Mouse (Mus musculus) cerebellum, adult 8-10 months (tissue): ENCODE results near the gene Dhx9.
"Not testable (repeated sequence)": the region's sequence is repeated elsewhere in the genome, so short reads cannot be mapped to it uniquely, and the experiment has no call there.

Source experiments
- DNase-seq: peaks from one replicate; pipeline ENCODE4 v3.0.0; 2022

Dhx9 gene

DNA sequence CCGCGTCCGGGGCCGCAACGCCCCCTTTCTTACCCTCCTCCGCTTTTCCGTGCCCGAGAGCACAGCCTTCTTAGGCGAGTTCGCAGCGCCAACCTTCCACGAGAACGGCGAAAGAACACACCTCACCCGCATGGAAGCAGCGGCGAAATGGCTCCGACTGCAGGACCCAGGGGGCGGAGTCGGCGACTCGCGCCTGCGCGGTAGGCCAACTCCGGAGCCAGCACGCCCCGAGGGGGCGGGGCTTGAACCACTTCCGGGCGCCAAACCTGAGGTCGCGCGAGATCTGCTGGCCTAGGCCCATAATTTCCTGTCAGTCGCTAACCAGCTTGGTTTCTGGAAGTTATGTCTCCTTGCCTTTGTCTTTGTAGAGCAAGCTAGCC is at the start of gene Dhx9:
TSS of gene Dhx9 (minus strand) at position 161 of the 380 bp plus-strand sequence.
- peak; percentile 99 for DNase-seq

DNA sequence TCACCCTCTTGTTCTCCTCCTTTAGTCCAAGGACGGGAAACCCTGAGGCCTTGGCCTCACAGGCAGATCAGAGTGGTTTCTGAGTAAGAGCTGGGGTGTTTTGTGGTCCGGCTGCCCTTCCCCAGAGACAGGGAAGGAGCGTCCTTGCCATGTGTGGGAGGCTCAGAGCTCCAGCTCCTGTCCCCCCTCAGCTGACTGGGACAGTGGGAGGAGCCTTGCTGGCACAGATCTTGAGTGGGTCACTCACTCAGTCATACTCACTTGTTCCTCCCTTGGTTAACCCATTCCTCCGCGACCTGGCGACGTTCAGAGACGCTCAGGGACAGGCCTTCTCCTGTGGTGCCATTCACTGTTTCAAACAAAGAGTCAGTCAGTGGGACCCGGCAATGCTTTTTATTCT is 48.2 kb upstream of the Dhx9 start:
- DNase-seq: peak; percentile 7

DNA sequence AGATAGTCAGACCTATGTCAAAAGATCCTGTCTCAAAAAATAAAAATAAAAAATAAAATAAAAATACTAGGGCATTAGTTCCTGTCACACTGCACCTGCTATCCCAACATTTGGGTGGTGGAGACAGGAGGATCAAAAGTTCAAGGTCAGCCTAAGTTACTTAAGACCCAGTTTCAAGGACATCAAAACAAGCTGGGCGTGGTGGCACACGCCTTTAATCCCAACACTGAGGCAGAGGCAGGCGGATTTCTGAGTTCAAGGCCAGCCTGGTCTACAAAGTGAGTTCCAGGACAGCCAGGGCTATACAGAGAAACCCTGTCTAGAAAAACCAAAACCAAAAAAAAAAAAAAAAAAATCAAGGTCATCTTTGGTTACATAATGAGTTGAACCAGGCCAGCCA is 45.4 kb upstream of the Dhx9 start:
- DNase-seq: not testable (repeated sequence)

DNA sequence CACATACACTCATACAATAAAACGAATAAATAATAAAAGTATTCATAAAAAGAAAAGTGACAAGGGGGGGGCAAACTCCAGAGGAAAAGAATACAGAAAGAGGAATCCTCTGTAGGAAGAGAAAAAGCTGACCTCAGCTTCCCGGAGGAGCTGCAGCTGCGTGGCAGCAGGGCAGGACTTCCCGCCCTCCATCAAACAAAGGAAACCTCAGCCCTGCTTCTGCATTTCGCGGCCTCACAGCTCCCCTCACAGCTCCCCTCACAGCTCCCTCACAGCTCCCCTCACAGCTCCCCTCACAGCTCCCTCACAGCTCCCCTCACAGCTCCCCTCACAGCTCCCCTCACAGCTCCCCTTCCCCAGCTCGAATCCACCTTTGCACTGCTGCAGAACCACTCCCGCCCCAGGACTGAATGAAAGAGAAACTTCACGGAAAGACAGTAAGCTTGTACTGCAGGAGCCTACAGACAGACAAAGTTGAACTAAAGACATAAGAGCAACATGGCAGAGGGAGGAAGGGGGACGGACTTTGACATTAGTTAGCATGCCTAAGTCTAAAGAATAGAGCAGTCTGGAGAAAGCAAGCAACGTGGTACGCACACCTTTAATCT is 44.9 kb upstream of the Dhx9 start:
- no peak for DNase-seq

DNA sequence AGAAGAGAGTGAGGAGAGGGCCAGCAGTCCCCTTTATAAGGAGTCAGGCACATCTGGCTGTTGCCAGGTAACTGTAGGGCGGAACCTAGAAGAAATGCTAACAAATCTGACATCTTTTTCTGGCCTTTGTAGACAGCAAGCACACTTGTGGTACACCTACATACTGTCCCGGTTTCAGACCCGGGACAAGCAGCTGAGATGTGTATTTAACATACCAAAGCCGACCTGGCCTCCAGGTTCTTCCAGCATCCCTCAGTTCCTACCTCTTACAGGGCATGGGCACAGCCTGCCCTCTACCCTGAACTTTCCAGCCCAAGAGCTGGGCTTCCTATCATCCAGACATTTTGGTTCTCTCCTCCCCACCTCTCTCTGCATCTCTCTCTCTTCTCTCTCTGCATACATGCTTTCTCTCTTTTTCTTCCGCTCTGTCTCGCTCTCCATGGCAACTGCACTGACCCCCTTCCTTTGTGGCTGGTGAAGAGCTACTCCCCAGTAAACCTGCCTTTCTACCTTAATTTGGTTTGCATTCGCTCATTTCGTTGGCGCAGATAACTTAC is 44.3 kb upstream of the Dhx9 start:
- DNase-seq: no peak

DNA sequence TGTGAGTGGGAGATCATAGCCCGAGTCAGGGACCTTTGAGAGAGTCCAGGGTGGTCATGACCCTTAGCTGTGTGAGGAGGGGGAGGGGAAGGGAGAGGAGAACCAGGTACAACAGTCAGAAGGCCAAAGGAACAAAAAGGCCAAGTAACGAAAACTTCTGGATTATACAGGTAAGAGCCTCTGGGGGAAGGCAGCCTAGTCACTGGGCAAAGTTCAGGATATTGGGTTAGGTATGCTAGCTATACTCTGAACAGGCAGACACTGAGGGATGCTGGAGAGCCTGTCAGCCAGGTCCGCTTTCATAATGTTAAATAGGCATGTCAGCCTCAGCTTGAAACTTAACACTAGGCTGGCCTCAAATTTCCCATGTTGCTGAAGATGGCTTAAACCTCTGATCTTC is 34.7 kb upstream of the Dhx9 start:
- DNase-seq: no peak

DNA sequence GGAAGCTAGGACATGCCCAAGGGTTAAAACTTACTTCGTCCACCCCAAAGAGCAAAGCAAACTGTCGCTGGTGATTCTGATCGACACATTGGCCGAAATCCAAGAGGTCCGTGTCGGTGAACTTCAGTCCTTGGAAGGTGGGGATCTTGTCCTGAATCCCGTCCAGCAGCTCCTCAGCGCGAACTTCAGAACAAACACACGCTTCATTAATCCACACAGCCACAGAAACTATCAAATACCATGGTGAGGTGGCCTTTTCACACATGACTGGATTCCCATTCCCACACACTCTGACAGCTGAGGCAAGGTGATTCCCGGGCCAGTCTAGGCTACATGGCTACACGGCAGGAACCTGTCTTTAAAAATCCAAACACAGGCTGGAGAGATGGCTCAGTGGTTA is 27.9 kb upstream of the Dhx9 start:
- DNase-seq: no peak

DNA sequence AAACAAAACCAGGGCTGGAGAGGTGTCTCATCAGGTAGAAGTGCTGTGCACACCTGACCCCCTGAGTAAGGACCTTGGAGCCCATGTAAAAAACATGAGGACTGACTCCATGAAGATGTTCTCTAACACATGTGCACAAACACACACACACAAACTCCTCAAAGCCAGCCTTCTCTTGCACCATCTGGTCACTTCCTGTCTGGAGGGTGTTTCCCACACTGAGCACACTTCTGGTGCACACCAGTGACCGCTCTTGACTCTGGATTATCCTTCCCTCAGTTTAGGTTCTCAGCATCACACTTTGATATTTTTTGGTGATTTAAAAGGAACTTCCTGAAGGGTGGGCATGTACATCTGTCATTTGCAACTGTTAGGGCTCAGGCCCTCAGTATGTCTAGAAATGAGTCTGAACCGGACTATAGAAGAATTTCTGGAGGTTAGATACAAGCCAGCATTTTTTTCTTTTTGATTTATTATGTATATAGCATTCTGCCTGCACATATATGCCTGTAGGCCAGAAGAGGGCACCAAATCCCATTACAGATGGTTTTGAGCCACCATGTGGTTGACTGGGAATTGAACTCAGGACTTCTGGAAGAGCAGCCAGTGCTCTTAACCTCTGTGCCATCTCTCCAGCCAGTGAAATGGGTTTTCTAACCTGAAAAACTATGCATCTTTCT is 23.0 kb upstream of the Dhx9 start:
- no peak for DNase-seq

DNA sequence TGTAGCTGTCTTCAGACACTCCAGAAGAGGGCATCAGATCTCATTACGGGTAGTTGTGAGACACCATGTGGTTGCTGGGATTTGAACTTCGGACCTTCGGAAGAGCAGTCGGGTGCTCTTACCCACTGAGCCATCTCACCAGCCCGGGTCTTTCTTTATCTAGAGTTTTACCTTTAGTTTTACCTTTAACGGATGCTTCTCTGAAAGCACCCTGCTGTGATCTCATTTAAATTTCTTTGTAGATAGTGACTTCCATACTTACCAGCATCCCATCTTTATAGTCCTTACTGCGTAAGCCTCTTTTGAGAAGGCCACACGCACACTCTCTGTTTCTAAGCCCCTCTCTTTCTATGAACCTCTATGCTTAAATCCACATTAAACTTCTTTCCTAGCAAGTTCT is 22.1 kb upstream of the Dhx9 start:
- DNase-seq: not testable (repeated sequence)

DNA sequence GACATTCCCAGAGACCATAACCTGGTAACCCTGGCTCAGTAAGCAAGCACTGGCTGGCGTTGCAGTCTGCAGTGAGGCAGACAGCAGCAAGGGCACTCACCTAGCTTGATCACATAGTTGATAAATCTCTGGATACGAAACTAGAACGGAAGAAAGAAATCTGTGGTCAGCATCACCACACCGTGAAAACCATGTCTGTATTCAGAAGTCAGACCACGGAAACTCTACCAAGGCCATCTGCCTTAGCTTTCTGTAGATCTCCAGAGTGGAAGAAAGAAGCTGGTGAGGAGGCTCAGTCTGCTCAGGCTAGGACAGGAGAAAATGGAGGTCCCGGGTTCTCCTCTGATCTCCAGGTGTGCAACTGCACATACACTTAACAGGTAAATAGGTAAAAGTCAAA is 21.6 kb upstream of the Dhx9 start:
- no peak for DNase-seq

DNA sequence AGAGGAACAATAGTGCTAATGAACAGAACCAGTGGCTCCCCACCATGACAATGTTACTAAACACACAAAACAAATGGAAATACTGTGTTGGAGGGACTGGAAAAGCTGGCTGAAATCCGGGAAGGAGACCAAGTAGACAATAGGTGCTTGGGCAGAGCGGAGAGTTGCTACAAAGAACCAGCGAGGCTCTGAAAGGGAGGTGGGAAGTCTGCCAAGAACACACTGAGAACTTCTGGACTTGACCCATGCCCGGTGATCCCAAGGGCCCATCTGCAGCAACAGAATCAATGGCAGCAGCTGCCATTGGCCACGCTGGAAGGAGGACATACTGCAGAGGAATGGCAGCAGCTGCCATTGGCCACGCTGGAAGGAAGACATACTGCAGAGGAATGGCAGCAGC is 18.8 kb upstream of the Dhx9 start:
- DNase-seq: no peak

DNA sequence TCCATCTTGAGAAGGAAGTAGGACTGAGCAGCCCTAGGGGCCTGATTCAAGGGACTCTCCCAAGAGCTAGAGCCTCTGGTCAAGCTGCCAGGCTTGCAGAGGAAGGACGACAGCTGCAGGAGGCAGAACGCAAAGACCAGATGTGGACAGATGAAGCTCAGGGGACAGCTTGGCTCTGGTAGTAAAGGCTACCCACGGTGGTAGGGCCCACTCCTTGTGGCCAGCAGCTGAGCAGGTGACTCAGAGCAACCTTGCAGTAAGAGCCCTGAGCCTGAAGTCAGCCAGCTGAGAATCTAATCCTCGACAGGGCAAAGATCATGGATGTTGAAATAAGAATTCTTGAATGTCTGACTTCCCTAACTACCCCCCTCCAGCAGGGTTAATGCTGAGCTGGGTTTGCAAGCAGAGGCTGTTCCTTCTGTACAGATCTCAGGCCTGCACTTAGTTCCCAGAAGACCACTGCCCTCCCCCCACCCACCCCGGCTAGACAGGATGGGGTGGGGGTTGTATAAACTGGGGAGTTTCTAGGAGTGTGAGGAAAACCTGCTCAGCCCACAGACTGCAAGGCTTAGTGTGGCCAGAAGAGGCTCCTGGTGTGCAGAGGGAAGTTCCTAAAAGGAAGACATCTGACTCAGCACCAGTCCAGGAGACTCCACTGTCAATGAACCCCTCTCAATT is 14.3 kb upstream of the Dhx9 start:
- no peak for DNase-seq

DNA sequence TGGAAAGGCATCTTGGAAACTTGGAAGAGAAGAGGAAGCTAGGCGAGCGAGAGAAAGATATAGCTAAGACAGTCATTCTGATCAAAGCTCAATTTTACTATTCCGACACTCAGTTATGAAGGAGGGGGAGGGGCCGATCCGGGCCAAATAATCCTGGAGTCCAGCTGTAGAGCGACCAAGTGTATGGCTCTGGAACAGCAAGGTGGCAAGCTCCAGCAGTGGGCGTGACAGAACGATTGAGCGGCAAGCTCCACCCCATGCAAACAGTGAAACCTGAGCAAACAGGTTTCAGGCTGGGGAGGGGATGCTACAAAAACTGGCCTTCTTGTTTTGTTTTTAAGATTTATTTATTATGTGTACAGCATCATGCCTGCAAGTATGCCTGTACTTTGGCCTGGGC is 12.6 kb upstream of the Dhx9 start:
- DNase-seq: no peak

DNA sequence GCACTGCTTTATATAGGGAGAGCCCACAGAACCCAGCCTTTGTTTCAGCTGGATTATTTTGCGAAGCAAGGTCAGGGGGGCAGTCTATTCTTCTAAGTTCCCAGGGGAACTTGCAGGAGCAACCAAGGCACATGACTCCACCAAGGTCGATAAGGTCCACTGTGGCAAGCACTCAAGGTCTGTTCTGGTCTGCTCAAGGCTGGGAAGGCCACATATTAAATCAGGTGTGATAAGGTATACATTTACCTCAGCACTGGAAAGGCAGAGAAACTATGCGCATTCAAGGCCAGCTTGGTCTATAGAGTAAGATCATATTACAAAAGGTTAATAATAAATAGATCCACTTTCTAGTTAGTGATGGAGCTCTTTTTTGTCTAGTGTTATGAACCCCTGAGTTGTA is 8.6 kb upstream of the Dhx9 start:
- no peak for DNase-seq

DNA sequence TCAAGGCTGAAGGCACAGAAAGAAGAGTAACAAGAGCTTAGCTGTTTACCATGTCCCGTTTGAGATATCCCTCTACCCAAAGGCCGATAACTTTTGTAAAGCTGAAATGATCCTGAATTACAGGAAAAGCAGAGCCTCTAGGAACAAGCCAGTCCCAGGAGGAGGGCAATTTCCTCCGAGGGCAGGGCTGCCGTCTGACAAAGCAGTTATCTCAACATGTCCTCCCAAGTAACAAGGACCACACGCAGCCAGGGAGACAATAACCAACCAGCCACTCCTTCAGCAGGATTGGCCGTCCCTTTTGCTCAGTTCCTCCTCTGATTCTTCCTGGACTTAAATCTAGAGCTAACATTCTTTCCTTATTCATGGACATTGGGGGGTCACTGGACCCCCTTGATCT is 6.5 kb upstream of the Dhx9 start:
- no peak for DNase-seq

DNA sequence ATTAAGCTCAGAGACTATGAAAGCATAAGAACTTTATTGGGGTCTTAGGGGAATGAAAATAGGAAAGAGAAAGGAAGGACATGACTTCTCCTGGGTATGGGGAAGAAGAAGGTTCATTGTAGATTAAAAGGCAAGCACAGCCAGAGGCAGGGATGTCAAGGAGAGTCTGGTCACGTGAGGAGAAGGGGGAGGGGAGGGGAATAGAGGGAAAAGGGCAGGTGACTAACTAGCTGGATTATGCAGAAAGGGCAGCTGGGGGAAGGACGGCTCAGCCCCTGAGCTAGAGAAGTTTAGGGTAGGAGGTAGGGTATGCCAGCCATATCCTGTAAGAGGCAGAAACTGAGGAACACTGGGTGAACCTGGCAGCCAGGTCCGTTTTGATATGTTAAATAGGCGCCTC is 5.9 kb upstream of the Dhx9 start:
- DNase-seq: no peak

DNA sequence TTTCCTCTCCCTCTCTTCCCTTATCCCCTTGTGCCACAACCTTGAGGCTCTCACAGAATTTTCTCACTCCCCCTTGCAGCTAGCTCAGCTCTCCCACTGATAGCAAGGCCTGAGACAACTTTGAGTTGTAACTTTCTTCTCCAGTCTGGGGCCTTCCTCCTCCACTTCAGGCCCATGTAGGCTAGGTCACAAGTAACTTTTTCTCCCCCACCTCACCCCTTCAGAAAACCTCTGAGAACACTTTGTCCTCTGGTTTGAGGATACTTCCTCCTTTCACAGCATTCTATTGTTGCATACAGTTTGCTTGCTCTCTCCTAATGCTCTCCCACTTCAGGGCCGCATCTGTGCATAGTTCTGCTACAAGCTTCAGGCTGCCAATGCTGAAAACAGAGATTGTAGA is 4.4 kb upstream of the Dhx9 start:
- no peak for DNase-seq

DNA sequence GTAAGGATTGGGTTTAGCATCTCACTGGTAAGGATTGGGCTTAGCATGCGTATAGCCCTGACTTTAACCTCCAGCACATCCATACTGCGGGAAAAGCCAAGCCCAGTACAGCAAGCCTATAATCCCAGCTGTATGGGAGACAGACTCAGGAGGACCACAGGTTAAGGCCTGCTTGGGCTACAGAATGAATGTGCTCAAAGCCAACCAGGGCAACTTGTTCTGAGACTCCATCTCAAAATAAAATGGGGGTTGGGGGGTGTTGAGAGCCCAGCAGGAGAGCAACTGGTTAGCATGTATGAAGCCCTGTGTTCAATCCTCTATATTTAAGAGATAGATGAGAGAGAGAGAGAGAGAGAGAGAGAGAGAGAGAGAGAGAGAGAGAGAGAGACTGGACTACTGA is 3.9 kb upstream of the Dhx9 start:
- no peak for DNase-seq

DNA sequence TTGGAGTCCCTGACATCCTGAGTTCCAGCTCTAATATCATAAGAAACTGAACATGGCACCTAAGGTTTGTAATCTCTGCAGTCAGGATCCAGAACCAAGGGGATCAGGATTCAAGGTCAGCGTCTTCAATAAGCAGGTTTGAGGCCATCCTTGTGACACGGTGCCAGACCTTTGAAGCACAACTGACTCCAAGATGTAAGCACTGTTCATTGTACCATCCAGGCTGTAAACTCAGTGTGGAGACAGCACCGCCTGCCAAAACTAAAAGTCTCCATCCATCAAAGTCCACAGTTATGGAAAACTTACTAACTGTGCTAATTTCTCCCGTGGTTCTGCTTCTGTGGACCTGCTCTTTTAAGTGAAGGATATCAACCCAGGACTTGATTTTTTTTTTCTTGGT is 2.5 kb upstream of the Dhx9 start:
- DNase-seq: no peak

DNA sequence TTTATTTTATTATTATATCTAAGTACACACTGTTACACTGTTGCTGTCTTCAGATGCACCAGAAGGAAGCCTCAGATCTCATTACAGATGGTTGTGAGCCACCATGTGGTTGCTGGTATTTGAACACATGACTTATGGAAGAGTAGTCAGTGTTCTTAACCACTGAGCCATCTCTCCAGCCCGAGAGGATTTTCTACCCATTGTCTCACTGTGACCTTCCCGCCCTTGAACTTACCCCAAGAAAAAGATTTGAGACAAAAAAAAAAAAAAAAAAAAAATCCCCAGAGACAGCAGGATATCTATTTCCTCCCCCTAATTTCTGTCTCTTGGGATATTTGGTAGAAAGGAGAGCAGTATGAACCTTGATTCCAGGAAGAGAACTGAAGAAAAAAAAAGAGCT is 2.1 kb upstream of the Dhx9 start:
- no peak for DNase-seq

DNA sequence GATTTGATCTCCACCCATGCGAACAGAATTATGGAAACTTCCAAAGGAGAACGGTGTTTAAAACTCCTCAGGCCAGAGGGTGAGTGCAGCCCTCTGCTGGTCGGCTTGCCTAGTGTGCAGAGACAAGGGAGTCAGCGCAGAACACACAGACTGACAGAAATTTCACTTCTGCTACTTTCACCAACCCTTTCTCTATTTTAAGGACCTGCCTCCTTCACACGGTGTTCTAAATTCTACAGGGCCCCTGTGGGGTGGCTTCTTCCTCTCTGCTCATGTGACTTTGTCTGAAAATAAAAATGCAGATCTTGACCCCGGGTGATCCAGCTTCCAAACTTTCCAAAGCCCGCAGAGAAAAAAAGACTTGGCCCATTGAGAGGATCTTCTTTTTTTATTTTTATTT is 1.7 kb upstream of the Dhx9 start:
- no peak for DNase-seq

DNA sequence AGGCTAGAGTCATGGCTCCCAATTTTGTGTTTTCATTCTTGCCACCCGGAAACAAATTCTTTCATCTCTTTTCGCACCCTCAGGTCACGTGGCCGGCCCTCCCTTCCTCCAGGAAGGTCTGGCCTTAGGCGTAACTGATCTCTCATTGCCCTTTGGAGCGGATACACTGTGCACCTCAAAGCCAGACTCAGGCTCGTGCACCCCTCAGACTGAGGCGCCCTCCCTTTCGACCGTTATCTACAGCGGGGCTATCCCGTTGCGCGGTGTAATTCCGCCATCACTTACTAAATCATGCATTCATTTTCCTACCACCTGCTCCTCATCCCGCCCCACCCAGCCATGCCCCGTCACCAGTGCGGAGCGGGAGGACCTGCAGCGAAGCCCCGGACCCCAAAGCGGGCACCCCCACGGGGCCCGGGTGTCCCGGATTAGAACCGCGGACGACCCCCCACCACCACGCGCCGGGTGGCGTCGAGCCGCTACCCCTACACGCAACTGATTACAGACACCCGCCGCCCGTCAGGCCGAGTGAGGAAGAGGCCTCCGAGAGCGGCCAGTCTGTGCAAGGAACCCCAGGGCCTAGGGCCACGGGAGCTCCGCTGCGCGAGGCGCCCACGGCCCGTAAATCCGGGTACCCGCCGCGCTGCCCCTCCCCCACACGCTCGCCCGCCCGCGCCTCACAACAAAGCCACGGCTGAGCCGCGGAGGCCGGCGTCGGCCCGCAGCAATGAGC is 527 bp downstream of the Dhx9 start:
- DNase-seq: no peak

DNA sequence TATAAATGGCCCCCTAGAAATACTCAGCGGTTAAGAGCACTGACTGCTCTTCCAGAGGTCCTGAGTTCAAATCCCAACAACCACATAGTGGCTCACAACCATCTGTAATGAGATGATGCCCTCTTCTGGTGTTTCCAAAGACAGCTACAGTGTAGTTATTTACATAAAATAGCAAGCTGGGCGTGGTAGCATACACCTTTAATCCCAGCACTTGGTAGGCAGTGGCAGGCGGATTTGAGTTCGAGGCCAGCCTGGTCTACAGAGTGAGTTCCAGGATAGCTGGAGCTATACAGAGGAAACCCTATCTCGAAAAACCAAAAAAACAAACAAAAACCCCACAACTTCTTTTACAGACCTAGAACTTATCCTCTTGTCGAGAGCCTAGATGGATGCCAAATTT is 1.3 kb downstream of the Dhx9 start:
- not testable (repeated sequence) for DNase-seq
